Mouse (Mus musculus): ENCODE measurements around the gene Hipk2. TPM values are rescaled to one million over a fixed set of nuclear protein-coding genes. Genes with fewer than 3 reads are reported as not detected.

The Hipk2 gene
- polyA plus RNA-seq, 1 experiment: 26.9 TPM

DNA sequence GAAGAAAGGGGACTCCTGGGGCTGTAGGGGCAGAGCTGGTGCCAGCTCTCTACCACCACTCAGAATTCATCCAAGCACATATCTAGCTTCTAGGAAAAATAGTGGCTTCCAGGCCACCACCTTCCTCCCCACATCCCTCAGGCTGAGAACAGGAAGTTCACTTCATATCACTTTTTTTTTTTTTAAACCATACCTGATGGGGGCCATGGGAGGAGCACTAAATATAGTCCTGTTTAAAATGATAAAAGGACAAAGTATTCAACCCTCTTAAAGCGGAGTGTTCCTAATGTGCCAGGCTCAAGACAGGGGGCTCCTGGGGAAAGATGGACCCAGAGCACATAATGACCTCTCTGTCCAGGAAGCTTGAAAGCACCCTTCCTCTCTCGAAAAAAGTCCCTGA is 61.3 kb downstream of the Hipk2 start:
- no peak overlapping the region for H3K27ac ChIP-seq (ENCODE audit: insufficient read depth, low read length)

DNA sequence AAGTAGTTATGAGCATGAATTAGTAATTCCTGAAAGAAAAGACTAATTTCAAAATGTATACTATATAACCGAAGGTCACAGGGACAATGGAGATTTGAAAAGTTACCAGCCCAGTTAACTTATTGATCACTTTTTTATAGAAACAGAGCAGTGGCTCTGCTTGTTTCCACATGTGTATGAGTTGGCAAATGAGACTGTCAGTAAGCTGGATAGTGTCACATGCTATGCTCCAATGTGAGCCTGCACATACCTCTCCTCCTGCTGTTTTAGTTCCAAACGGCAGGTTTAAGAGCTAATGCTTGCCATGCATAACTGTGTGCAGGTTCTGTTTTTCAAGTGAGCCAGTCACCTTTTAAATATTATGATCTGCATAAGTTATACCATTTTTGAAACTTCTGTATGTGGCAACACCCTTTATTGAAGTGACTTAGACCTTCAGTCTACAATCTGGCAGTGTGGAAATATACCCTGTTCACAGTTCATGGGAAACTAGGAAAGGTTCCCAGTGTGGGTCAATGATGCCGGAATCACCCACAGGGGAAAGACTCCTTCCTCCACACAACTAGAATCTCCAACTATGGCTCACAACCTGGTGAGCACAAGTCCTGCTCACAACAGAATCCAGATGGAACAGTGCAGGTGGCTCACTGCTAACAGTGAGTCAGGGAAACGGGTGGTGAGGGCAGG is 64.4 kb downstream of the Hipk2 start:
- Histone ChIP-seq H3K4me3 (ENCODE audit: insufficient read depth, low read length) (no peak overlapping the region), H3K4me1 (ENCODE audit: control insufficient read depth, insufficient read depth, low read length) (peaks cover 4% of the 10 kb centered on the region), H3K27ac (ENCODE audit: insufficient read depth, low read length) (no peak overlapping the region)
- no peak for TF ChIP-seq POLR2A (IDR thresholded peaks at IDR 0.05; ENCODE audit: extremely low read depth, insufficient read depth, low read length)

More for the DNA sequence above, 61.3 kb downstream of the Hipk2 start:
- H3K4me1 ChIP-seq (ENCODE audit: control insufficient read depth, insufficient read depth, low read length): peaks cover 1% of the 10 kb centered on the region; the same call in 1 of the 2 replicates
- no peak overlapping the region for H3K4me3 ChIP-seq (ENCODE audit: insufficient read depth, low read length)
- TF ChIP-seq POLR2A (IDR thresholded peaks at IDR 0.05; ENCODE audit: extremely low read depth, insufficient read depth, low read length): no peak

DNA sequence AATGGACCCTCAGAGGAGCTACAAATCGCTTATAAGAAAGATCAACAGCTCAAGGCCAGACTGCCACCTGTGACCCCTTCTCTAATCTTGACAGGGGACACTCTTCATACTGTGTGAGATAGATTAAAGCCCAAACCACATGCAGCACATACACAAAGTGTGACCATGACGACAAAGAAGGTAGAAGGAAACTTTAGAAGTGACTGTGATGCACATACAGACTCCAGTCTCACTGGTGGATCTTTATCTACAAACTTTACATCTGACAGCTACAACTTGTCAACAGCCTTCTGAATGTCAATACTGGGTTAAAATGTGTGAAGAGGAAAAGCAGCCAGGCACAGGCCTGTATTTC is 65.9 kb downstream of the Hipk2 start:
- Histone ChIP-seq H3K4me1 (ENCODE audit: control insufficient read depth, insufficient read depth, low read length) (peaks cover 4% of the 10 kb centered on the region), H3K27ac (ENCODE audit: insufficient read depth, low read length) (no peak overlapping the region), H3K4me3 (ENCODE audit: insufficient read depth, low read length) (no peak overlapping the region)
- TF ChIP-seq CTCF (IDR thresholded peaks at IDR 0.05; ENCODE audit: extremely low read depth, insufficient read depth, low read length): no peak
- no peak for TF ChIP-seq POLR2A (IDR thresholded peaks at IDR 0.05; ENCODE audit: extremely low read depth, insufficient read depth, low read length)

DNA sequence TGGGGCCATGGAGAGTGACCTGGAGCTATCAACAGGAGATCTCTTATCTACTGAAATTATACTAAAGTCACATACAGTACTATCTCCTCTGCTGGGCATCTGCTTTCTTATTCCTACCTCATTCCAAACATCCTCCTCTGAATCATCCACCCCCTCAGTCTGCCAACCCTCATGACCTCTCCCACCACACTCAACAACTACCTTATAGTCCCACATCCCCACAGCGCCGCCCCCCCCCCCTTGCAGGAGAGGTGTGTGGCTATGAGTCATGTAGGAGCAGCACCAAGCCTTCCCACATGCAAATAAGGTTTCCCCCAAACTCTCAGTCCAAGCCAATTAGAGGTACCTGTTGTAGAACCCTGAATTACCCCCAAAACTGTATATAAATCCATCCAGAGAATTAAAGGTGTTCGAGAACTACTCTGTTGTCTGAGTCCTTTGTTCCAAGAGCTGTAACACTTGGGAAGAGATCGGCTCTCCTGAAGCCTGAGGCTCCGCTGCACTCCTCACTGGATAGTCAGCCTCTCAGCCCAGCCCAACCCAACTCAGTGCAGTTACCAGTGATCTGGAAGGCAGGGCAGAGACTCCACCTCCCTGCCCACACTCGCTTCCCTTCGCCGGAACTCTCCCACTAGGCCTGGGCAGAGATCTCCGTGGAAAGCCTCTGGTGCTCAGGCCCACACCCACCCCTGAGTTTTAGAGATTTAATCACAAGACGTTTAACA is 66.4 kb downstream of the Hipk2 start:
- peaks cover 4% of the 10 kb centered on the region for H3K4me1 ChIP-seq (ENCODE audit: control insufficient read depth, insufficient read depth, low read length)
- no peak overlapping the region for H3K27ac ChIP-seq (ENCODE audit: insufficient read depth, low read length)
- TF ChIP-seq CTCF (IDR thresholded peaks at IDR 0.05; ENCODE audit: extremely low read depth, insufficient read depth, low read length): no peak
- TF ChIP-seq POLR2A (IDR thresholded peaks at IDR 0.05; ENCODE audit: extremely low read depth, insufficient read depth, low read length): no peak
- no peak overlapping the region for H3K4me3 ChIP-seq (ENCODE audit: insufficient read depth, low read length)

DNA sequence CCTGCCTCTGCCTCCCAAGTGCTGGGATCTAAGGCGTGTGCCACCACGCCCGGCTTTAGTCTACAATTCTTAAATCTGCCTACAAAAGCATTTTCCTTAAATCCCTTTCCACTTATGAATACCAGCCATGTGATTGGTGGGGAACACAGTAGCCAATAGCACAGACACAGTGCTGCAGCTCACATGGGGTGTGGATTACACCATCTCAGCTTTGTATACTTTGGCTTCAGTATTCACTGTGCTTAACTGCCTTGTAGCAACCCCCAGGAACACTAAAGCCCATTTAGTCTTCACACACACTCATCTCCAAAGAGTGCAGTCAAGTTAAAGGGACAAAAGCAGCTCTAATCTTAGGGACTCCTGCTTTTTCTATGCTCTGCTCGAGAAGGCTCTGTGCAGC is 67.6 kb downstream of the Hipk2 start:
- peaks cover 4% of the 10 kb centered on the region for H3K4me1 ChIP-seq (ENCODE audit: control insufficient read depth, insufficient read depth, low read length)
- H3K4me3 ChIP-seq (ENCODE audit: insufficient read depth, low read length): no peak overlapping the region
- no peak overlapping the region for H3K27ac ChIP-seq (ENCODE audit: insufficient read depth, low read length)
- TF ChIP-seq CTCF (IDR thresholded peaks at IDR 0.05; ENCODE audit: extremely low read depth, insufficient read depth, low read length): no peak
- TF ChIP-seq POLR2A (IDR thresholded peaks at IDR 0.05; ENCODE audit: extremely low read depth, insufficient read depth, low read length): no peak

DNA sequence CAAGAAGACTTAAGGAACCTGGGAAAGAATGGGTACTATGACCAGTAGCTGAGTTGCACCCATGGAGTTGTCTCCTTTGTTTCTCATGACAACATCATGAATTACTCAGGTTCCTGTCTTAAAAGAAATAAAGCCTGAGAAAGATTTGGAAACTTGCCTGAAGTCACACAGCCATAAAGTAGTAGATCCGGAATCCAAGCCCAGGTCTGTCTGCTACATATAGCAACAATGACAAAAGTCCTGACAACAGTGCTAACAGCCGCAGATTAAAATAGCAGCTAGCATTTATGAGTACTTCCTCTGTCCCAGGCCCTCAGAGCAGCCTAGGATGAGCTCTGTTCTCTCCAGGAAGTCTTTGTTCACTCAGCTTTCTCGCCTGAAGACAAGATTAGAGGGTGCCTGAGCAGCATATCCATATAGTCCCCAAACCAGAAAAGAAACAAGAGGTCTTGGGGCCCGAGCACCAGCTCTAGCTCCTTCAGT is 69.0 kb downstream of the Hipk2 start:
- H3K27ac ChIP-seq (ENCODE audit: insufficient read depth, low read length): no peak overlapping the region
- H3K4me3 ChIP-seq (ENCODE audit: insufficient read depth, low read length): no peak overlapping the region
- H3K4me1 ChIP-seq (ENCODE audit: control insufficient read depth, insufficient read depth, low read length): peaks cover 4% of the 10 kb centered on the region
- TF ChIP-seq POLR2A (IDR thresholded peaks at IDR 0.05; ENCODE audit: extremely low read depth, insufficient read depth, low read length): no peak

DNA sequence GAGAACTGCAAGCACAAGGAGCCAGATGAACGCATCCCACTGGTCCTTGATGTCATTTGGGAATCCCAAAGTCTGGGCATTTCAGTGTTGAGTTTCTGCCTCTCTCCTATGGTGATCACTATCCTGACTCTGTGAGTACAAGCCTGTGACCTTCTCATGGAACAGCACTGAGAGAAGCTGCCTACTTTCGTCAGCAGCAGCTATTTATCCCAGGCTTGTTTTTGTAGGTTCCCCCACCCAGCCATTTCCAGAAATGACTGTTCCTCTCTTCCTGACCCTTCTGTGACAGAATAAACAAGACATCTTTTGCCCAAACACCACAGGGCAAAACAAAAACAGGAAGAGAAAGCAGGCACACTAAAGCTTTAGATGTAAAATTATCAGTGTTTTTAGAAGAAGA is 70.4 kb downstream of the Hipk2 start:
- TF ChIP-seq CTCF (IDR thresholded peaks at IDR 0.05; ENCODE audit: extremely low read depth, insufficient read depth, low read length) (no peak), POLR2A (IDR thresholded peaks at IDR 0.05; ENCODE audit: extremely low read depth, insufficient read depth, low read length) (no peak)
- H3K4me1 ChIP-seq (ENCODE audit: control insufficient read depth, insufficient read depth, low read length): peaks cover 3% of the 10 kb centered on the region
- H3K4me3 ChIP-seq (ENCODE audit: insufficient read depth, low read length): no peak overlapping the region
- no peak overlapping the region for H3K27ac ChIP-seq (ENCODE audit: insufficient read depth, low read length)

DNA sequence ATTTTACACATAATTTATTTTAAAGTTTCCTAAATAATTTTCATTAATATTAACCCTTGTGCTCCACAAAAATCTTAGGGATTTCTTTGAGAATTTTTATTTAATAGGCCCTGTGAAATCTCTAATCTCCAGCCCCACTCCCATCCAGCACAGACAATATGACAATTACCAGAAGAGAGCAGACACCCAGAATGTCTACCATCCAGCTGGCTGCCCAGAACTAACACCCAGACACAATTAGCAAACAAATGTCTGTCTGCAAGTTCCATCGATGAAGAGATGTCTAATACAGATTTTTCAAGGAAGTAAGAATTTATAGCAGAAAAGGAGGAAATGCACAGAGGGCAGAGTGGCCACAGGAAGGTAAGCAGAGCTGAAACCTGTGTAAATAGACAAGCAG is 74.7 kb downstream of the Hipk2 start:
- no peak for TF ChIP-seq CTCF (IDR thresholded peaks at IDR 0.05; ENCODE audit: extremely low read depth, insufficient read depth, low read length)
- TF ChIP-seq POLR2A (IDR thresholded peaks at IDR 0.05; ENCODE audit: extremely low read depth, insufficient read depth, low read length): no peak
- no peak overlapping the region for H3K27ac ChIP-seq (ENCODE audit: insufficient read depth, low read length)
- H3K4me1 ChIP-seq (ENCODE audit: control insufficient read depth, insufficient read depth, low read length): no peaks in the 10 kb centered on the region; the same call in none of the 2 replicates

DNA sequence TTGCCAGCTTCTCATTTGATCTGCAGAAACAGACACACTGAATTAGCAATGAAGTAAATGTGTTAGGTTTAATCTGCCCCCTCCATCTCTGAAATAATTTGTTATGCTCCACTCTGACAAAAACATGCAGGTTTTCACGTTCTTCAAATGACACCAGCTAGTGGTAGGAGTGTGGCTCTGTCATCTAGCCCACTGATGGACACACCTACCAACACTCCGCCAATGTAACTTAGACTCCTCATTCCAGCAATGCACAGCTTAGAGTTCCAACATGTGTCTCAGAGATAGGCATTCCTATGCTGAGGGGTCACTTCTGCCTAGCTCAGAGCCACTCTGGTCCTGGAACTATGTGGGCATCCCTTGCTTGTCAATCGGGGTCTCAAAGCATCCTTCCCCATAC is 78.4 kb downstream of the Hipk2 start:
- no peak for TF ChIP-seq POLR2A (IDR thresholded peaks at IDR 0.05; ENCODE audit: extremely low read depth, insufficient read depth, low read length)
- no peak for TF ChIP-seq CTCF (IDR thresholded peaks at IDR 0.05; ENCODE audit: extremely low read depth, insufficient read depth, low read length)
- Histone ChIP-seq H3K27ac (ENCODE audit: insufficient read depth, low read length) (no peak overlapping the region), H3K4me3 (ENCODE audit: insufficient read depth, low read length) (no peak overlapping the region), H3K4me1 (ENCODE audit: control insufficient read depth, insufficient read depth, low read length) (peaks cover 2% of the 10 kb centered on the region; the same call in 1 of the 2 replicates)

More for the DNA sequence above, 74.7 kb downstream of the Hipk2 start:
- H3K4me3 ChIP-seq (ENCODE audit: insufficient read depth, low read length): no peak overlapping the region

DNA sequence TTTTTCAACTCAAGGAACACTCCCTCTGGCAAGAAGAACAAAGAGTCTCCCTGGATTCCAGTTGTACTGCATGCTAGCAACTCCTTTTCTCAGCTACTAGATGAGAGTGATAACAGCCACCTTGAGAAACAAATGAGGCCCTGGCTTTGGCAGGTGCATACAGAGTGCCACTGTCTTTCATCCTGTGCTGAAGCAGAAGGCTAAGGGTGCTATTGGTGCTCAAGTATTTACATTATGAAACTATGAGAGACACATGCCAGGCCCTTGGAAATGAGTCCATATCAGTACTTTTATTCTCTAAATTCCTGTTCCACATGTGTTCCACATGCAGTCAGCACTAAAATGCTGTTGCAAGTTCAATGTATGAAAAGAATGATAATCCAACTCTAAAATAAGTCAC is 79.0 kb downstream of the Hipk2 start:
- Histone ChIP-seq H3K4me1 (ENCODE audit: control insufficient read depth, insufficient read depth, low read length) (peaks cover 2% of the 10 kb centered on the region; the same call in 1 of the 2 replicates), H3K27ac (ENCODE audit: insufficient read depth, low read length) (no peak overlapping the region), H3K4me3 (ENCODE audit: insufficient read depth, low read length) (no peak overlapping the region)
- no peak for TF ChIP-seq CTCF (IDR thresholded peaks at IDR 0.05; ENCODE audit: extremely low read depth, insufficient read depth, low read length)
- no peak for TF ChIP-seq POLR2A (IDR thresholded peaks at IDR 0.05; ENCODE audit: extremely low read depth, insufficient read depth, low read length)
